Mouse (Mus musculus): Measurements from ENCODE around the gene Tmcc1. TPM values are rescaled to one million over a fixed set of nuclear protein-coding genes. Genes with fewer than 3 reads are reported as not detected.

The Tmcc1 gene
- polyA plus RNA-seq, 1 experiment from 2014 or later = 9.4 TPM

DNA sequence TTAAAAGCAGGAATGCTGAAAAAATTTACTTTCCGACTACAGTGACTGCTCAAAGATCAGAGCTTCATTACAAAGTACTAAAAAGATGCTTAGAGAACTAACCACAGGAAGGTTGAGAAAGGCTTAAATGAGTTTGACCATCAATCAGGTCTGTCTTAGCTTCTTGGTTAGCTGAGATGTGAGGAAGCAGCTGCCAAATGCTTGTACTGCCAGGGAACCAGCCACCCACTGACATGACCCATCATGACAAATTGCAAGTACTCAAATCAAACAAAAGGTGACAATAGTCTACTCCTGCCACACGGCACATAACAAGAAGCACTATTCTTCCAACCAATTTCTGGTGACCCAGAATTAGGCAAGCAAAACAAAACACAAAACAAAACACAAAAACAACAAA is 111.9 kb downstream of the Tmcc1 start:
- WGBS = 66% methylated on average over 2 of the region's 2 CpGs
- Histone ChIP-seq H3K36me3 (ENCODE audit: control insufficient read depth, insufficient read depth, low read length) (no peaks in the 10 kb centered on the region), H3K9ac (ENCODE audit: low read length) (no peak overlapping the region), H3K4me3 (ENCODE audit: low read depth, low read length) (no peak overlapping the region), H3K4me1 (replicated peaks; ENCODE audit: control insufficient read depth, insufficient read depth) (no peaks in the 10 kb centered on the region), H3K4me2 (replicated peaks; ENCODE audit: low read depth) (no peak overlapping the region), H3K9me3 (ENCODE audit: control insufficient read depth, low read length) (no peaks in the 10 kb centered on the region), H3K27me3 (ENCODE audit: control insufficient read depth, insufficient read depth, low read length) (no peaks in the 10 kb centered on the region), H3K27ac (replicated peaks) (no peak overlapping the region)
- TF ChIP-seq CTCF (IDR thresholded peaks at IDR 0.05; ENCODE audit: low read depth) (no peak), EP300 (optimal IDR thresholded peaks at IDR 0.05) (no peak)
- DNase-seq (ENCODE audit: low spot score) = no peak
- no peak for ATAC-seq (ENCODE audit: low FRiP score, low TSS enrichment)

DNA sequence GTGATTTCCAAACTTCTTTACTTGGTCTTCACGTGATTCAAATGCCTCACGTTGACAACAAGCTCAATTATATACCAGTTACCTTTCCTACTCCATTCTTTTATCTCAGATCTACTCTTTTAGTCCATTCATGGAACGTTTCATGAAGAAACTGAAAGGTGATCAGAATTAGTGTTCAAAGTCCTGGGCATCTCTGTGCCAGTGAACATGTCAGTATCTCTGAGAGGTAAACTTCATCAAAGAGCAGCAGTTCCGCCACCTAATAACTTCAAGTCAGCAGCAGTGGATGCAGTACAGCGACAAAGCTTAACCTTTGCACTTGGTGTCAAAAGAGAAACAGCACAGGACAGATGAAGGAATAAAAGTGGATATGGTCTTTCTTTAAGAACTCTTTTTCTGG is 112.5 kb downstream of the Tmcc1 start:
- no peaks in the 10 kb centered on the region for H3K36me3 ChIP-seq (ENCODE audit: control insufficient read depth, insufficient read depth, low read length)
- ATAC-seq (ENCODE audit: low FRiP score, low TSS enrichment) = no peak
- H3K4me1 ChIP-seq (replicated peaks; ENCODE audit: control insufficient read depth, insufficient read depth) = no peaks in the 10 kb centered on the region
- H3K4me2 ChIP-seq (replicated peaks; ENCODE audit: low read depth) = no peak overlapping the region
- no peak overlapping the region for H3K9ac ChIP-seq (ENCODE audit: low read length)
- TF ChIP-seq EP300 (optimal IDR thresholded peaks at IDR 0.05) (no peak), CTCF (IDR thresholded peaks at IDR 0.05; ENCODE audit: low read depth) (no peak)
- no peaks in the 10 kb centered on the region for H3K9me3 ChIP-seq (ENCODE audit: control insufficient read depth, low read length)
- no peak overlapping the region for H3K27ac ChIP-seq (replicated peaks)
- no peak for DNase-seq (ENCODE audit: low spot score)
- H3K4me3 ChIP-seq (ENCODE audit: low read depth, low read length) = no peak overlapping the region
- no peaks in the 10 kb centered on the region for H3K27me3 ChIP-seq (ENCODE audit: control insufficient read depth, insufficient read depth, low read length)
- WGBS = 68% methylated on average over 5 of the region's 5 CpGs

GRCm38 (mm10) chr6:116077608-116078007 is 115.7 kb downstream of the Tmcc1 start:
- 53% methylated on average over 3 of the region's 3 CpGs for WGBS

DNA sequence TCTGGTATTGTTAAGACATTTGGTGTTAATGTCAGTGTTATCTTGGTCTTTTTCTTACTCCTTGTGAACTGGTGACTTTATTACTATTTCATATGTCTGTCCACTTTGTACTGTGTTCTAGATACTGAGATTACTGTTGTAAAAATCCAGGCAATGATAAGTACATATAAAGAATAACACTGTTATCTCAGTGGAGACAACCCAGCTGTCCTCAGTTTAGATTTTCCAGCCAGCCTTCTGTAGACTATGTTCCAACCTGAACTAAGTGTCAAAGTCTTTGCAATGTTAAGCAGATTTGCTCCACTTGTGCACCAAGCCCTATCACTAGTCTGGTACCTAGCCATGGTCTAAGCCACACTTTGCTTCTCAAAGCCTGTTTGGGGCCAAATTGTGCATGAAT is 118.4 kb downstream of the Tmcc1 start:
- Histone ChIP-seq H3K4me2 (replicated peaks; ENCODE audit: low read depth) (no peak overlapping the region), H3K4me1 (replicated peaks; ENCODE audit: control insufficient read depth, insufficient read depth) (0 out of 2 replicates have a peak, but pooled peaks cover 2% of the 10 kb centered on the region), H3K36me3 (ENCODE audit: control insufficient read depth, insufficient read depth, low read length) (no peaks in the 10 kb centered on the region), H3K27ac (replicated peaks) (no peak overlapping the region), H3K4me3 (ENCODE audit: low read depth, low read length) (no peak overlapping the region), H3K27me3 (ENCODE audit: control insufficient read depth, insufficient read depth, low read length) (no peaks in the 10 kb centered on the region), H3K9ac (ENCODE audit: low read length) (no peak overlapping the region), H3K9me3 (ENCODE audit: control insufficient read depth, low read length) (no peaks in the 10 kb centered on the region)
- DNase-seq (ENCODE audit: low spot score) (no peak), ATAC-seq (ENCODE audit: low FRiP score, low TSS enrichment) (no peak)
- TF ChIP-seq EP300 (optimal IDR thresholded peaks at IDR 0.05) (no peak), CTCF (IDR thresholded peaks at IDR 0.05; ENCODE audit: low read depth) (no peak)

More at GRCm38 (mm10) chr6:116077608-116078007, 115.7 kb downstream of the Tmcc1 start:
- H3K4me3 ChIP-seq (ENCODE audit: low read depth, low read length) = no peak overlapping the region
- 0 out of 2 replicates have a peak, but pooled peaks cover 2% of the 10 kb centered on the region for H3K4me1 ChIP-seq (replicated peaks; ENCODE audit: control insufficient read depth, insufficient read depth)
- H3K9me3 ChIP-seq (ENCODE audit: control insufficient read depth, low read length) = no peaks in the 10 kb centered on the region
- 0 out of 2 replicates have a peak, but pooled peaks have one; percentile 56 for ATAC-seq (ENCODE audit: low FRiP score, low TSS enrichment)
- TF ChIP-seq EP300 (optimal IDR thresholded peaks at IDR 0.05) = no peak
- no peak for TF ChIP-seq CTCF (IDR thresholded peaks at IDR 0.05; ENCODE audit: low read depth)
- H3K9ac ChIP-seq (ENCODE audit: low read length) = no peak overlapping the region
- no peak overlapping the region for H3K27ac ChIP-seq (replicated peaks)
- no peak for DNase-seq (ENCODE audit: low spot score)
- H3K27me3 ChIP-seq (ENCODE audit: control insufficient read depth, insufficient read depth, low read length) = no peaks in the 10 kb centered on the region
- H3K36me3 ChIP-seq (ENCODE audit: control insufficient read depth, insufficient read depth, low read length) = no peaks in the 10 kb centered on the region
- no peak overlapping the region for H3K4me2 ChIP-seq (replicated peaks; ENCODE audit: low read depth)

- Histone ChIP-seq H3K4me3 (ENCODE audit: low read depth, low read length) (no peak overlapping the region), H3K36me3 (ENCODE audit: control insufficient read depth, insufficient read depth, low read length) (no peaks in the 10 kb centered on the region), H3K4me1 (replicated peaks; ENCODE audit: control insufficient read depth, insufficient read depth) (0 out of 2 replicates have a peak, but pooled peaks cover 2% of the 10 kb centered on the region), H3K27me3 (ENCODE audit: control insufficient read depth, insufficient read depth, low read length) (no peaks in the 10 kb centered on the region), H3K9ac (ENCODE audit: low read length) (no peak overlapping the region), H3K9me3 (ENCODE audit: control insufficient read depth, low read length) (no peaks in the 10 kb centered on the region), H3K27ac (replicated peaks) (no peak overlapping the region), H3K4me2 (replicated peaks; ENCODE audit: low read depth) (no peak overlapping the region)
- DNase-seq (ENCODE audit: low spot score) (no peak), ATAC-seq (ENCODE audit: low FRiP score, low TSS enrichment) (no peak)
- TF ChIP-seq EP300 (optimal IDR thresholded peaks at IDR 0.05) (no peak), CTCF (IDR thresholded peaks at IDR 0.05; ENCODE audit: low read depth) (no peak)
- 79% methylated on average over 4 of the region's 4 CpGs for WGBS
Measured at GRCm38 (mm10) chr6:116073610-116074009, 119.7 kb downstream of the Tmcc1 start.

- 49% methylated on average over 8 of the region's 8 CpGs for WGBS
- H3K36me3 ChIP-seq (ENCODE audit: control insufficient read depth, insufficient read depth, low read length) = no peaks in the 10 kb centered on the region
- no peaks in the 10 kb centered on the region for H3K9me3 ChIP-seq (ENCODE audit: control insufficient read depth, low read length)
- ATAC-seq (ENCODE audit: low FRiP score, low TSS enrichment) (no peak), DNase-seq (ENCODE audit: low spot score) (no peak)
- H3K9ac ChIP-seq (ENCODE audit: low read length) = no peak overlapping the region
- H3K4me3 ChIP-seq (ENCODE audit: low read depth, low read length) = no peak overlapping the region
- H3K27me3 ChIP-seq (ENCODE audit: control insufficient read depth, insufficient read depth, low read length) = no peaks in the 10 kb centered on the region
- 0 out of 2 replicates have a peak, but pooled peaks cover 2% of the 10 kb centered on the region for H3K4me1 ChIP-seq (replicated peaks; ENCODE audit: control insufficient read depth, insufficient read depth)
- TF ChIP-seq CTCF (IDR thresholded peaks at IDR 0.05; ENCODE audit: low read depth) (no peak), EP300 (optimal IDR thresholded peaks at IDR 0.05) (no peak)
- peak overlapping the region; percentile 28; the same call in 1 of the 2 replicates for H3K4me2 ChIP-seq (replicated peaks; ENCODE audit: low read depth)
- peak overlapping the region; percentile 49; the same call in 1 of the 2 replicates for H3K27ac ChIP-seq (replicated peaks)
Measured at GRCm38 (mm10) chr6:116072746-116073261, 120.5 kb downstream of the Tmcc1 start.

All from stomach, postnatal 0 days (tissue).